Mouse (Mus musculus): ENCODE measurements at regions not wholly inside any gene's neighbourhood (a gene's known extent, or its start where the extent isn't known, plus 50 kb on each side); places are given as distances from the start of the nearest gene placed in this dataset.

GRCm38 (mm10) chr10:96737972-96738371 is 121.2 kb downstream of the Btg1 start:
- TF ChIP-seq CTCF (IDR thresholded peaks at IDR 0.05; ENCODE audit: low read depth, low read length) (no peak), POLR2A (IDR thresholded peaks at IDR 0.05; ENCODE audit: extremely low read depth, insufficient read depth, low read length) (no peak)

Measured in liver, adult 2 months (tissue).